Mouse (Mus musculus): ENCODE measurements at regions not wholly inside any gene's neighbourhood (a gene's known extent, or its start where the extent isn't known, plus 50 kb on each side); places are given as distances from the start of the nearest gene placed in this dataset.
A peak's percentile ranks its signal among the peaks of the same experiment; 100 is the strongest.

- TF ChIP-seq FLI1 (IDR thresholded peaks at IDR 0.05; ENCODE audit: low read length), result no peak
- TF ChIP-seq GATA1 (IDR thresholded peaks at IDR 0.05; ENCODE audit: borderline replicate concordance, low read length), result no peak
These were observed 67.3 kb upstream of the Fam3c start for GRCm38 (mm10) chr6:22423070-22423980.

GRCm38 (mm10) chr6:22421551-22421950 lies 65.5 kb upstream of the Fam3c start:
- Histone ChIP-seq H3K27me3 (replicated peaks) (no peaks in the 10 kb centered on the region), H3K36me3 (replicated peaks; ENCODE audit: low read length) (no peaks in the 10 kb centered on the region), H3K4me1 (peaks cover 39% of the 10 kb centered on the region), H3K9me3 (no peaks in the 10 kb centered on the region), H3K4me3 (replicated peaks) (no peak overlapping the region)
- TF ChIP-seq GATA1 (IDR thresholded peaks at IDR 0.05; ENCODE audit: borderline replicate concordance, low read length) (no peak), FLI1 (IDR thresholded peaks at IDR 0.05; ENCODE audit: low read length) (no peak)

More at GRCm38 (mm10) chr6:22423070-22423980, 67.3 kb upstream of the Fam3c start:
- Histone ChIP-seq H3K4me3 (replicated peaks) (no peak overlapping the region), H3K9me3 (no peaks in the 10 kb centered on the region), H3K27me3 (replicated peaks) (no peaks in the 10 kb centered on the region), H3K4me1 (peaks cover 55% of the 10 kb centered on the region), H3K36me3 (replicated peaks; ENCODE audit: low read length) (no peaks in the 10 kb centered on the region)

GRCm38 (mm10) chr6:22418279-22418678 lies 62.2 kb upstream of the Fam3c start:
- Histone ChIP-seq H3K4me1 (peaks cover 21% of the 10 kb centered on the region), H3K4me3 (replicated peaks) (no peak overlapping the region), H3K27me3 (replicated peaks) (no peaks in the 10 kb centered on the region), H3K36me3 (replicated peaks; ENCODE audit: low read length) (no peaks in the 10 kb centered on the region), H3K9me3 (peaks cover 3% of the 10 kb centered on the region; the same call in 1 of the 2 replicates)
- TF ChIP-seq FLI1 (IDR thresholded peaks at IDR 0.05; ENCODE audit: low read length) (no peak), GATA1 (IDR thresholded peaks at IDR 0.05; ENCODE audit: borderline replicate concordance, low read length) (no peak)

- no peaks in the 10 kb centered on the region for H3K27me3 ChIP-seq (replicated peaks)
- peaks cover 3% of the 10 kb centered on the region; the same call in 1 of the 2 replicates for H3K9me3 ChIP-seq
- no peak overlapping the region for H3K4me3 ChIP-seq (replicated peaks)
- no peak for TF ChIP-seq GATA1 (IDR thresholded peaks at IDR 0.05; ENCODE audit: borderline replicate concordance, low read length)
- TF ChIP-seq FLI1 (IDR thresholded peaks at IDR 0.05; ENCODE audit: low read length), result no peak
- no peaks in the 10 kb centered on the region for H3K36me3 ChIP-seq (replicated peaks; ENCODE audit: low read length)
- H3K4me1 ChIP-seq, result peaks cover 23% of the 10 kb centered on the region
These were observed 61.1 kb upstream of the Fam3c start for GRCm38 (mm10) chr6:22417189-22417588.

DNA sequence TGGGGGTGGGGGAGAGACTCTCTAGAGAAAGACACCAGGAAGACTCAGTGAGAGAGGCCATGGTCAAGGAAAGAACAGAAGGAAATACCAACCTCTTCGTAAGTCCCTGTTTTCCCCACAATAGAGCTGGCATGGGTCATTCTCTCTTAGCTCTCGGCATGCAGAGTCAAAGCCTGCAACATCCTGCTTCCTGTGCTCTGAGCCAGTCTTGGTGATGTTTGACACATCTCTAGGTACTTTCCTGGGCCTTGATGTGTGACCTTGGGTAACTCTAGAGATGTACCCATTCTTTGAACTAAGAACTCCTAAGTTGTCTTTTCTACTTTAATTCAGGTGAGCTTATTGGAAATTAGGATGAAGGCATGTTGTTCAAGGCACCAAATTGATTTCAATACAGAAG lies 55.8 kb upstream of the Fam3c start:
- Histone ChIP-seq H3K27me3 (replicated peaks) (no peaks in the 10 kb centered on the region), H3K9me3 (peaks cover 3% of the 10 kb centered on the region; the same call in 1 of the 2 replicates), H3K4me1 (peaks cover 41% of the 10 kb centered on the region), H3K4me3 (replicated peaks) (no peak overlapping the region), H3K36me3 (replicated peaks; ENCODE audit: low read length) (no peaks in the 10 kb centered on the region)
- TF ChIP-seq FLI1 (IDR thresholded peaks at IDR 0.05; ENCODE audit: low read length) (no peak), GATA1 (IDR thresholded peaks at IDR 0.05; ENCODE audit: borderline replicate concordance, low read length) (no peak)

DNA sequence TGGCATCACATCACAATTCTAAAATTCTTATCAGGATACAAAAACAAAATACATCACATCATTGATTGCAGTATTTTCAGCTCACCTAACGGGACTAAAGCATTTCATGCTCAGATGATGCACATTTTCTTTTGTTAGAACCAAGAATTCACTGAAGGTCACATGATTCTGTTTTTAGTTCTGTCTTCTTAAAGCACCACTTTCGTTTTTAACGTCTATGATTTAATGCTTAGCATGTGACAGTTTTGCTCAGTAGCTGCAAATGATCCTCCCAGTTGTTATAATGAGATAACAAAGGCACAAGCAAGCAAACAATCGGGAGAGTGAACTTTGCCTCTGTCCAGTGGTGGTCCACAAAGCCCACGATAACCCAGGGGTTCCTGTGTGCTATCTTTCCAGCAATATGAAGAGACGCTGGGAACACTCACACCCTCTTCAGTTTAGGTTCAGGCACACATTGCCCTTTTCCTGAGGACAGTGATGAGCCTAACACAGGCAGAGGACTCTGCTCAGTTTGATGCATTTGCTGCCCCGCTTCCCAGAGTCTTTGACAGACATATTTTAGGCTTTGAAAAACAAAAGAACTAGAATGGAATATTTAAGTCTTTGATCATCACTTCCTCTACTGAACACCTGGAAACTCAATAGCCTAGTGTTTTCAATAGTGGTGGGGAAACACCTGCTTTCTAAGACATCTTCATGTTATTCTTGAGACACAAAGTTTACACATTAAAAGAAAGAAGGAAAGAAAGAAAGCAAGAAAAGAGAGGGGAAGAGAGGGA lies 53.0 kb upstream of the Fam3c start:
- Histone ChIP-seq H3K27me3 (replicated peaks) (no peaks in the 10 kb centered on the region), H3K9me3 (no peaks in the 10 kb centered on the region), H3K4me3 (replicated peaks) (peak overlapping the region; percentile 83), H3K4me1 (peaks cover 45% of the 10 kb centered on the region), H3K36me3 (replicated peaks; ENCODE audit: low read length) (no peaks in the 10 kb centered on the region)
- TF ChIP-seq FLI1 (IDR thresholded peaks at IDR 0.05; ENCODE audit: low read length) (no peak), GATA1 (IDR thresholded peaks at IDR 0.05; ENCODE audit: borderline replicate concordance, low read length) (no peak)

Data from megakaryocyte, embryonic 14.5 days (primary cell).